Mouse (Mus musculus) stomach, embryonic 15.5 days (tissue): Measurements from ENCODE around the gene Phf11d. TPM values are rescaled to one million over a fixed set of nuclear protein-coding genes. Genes with fewer than 3 reads are reported as not detected.
"Not testable (repeated sequence)": the region's sequence is repeated elsewhere in the genome, so short reads cannot be mapped to it uniquely, and the experiment has no call there.

Experiments
- ATAC-seq: fragments of 200-750 bp; cut with Nextera tagmentation; 2 replicates; pipeline ENCODE4 v1.8.0; 2017; ENCODE audit warnings: low read depth, moderate number of reproducible peaks, moderate TSS enrichment; ENCODE audit not compliant: insufficient read depth, low FRiP score
- H3K27ac ChIP-seq: fragments of 300-500 bp; sonication (generic); 2 replicates; pipeline ENCODE4 v1.5.1; 2015; ENCODE audit warnings: mild to moderate bottlenecking, inconsistent platforms
- H3K27me3 ChIP-seq: fragments of 300-500 bp; sonication (generic); replicated peaks from 2 replicates; pipeline ENCODE4 v1.6.1; 2015; ENCODE audit warnings: inconsistent platforms
- H3K36me3 ChIP-seq: fragments of 300-500 bp; sonication (generic); 2 replicates; pipeline ENCODE4 v1.6.1; 2015; ENCODE audit warnings: inconsistent platforms
- H3K4me1 ChIP-seq: fragments of 300-500 bp; sonication (generic); 2 replicates; pipeline ENCODE4 v1.6.1; 2015; ENCODE audit warnings: inconsistent platforms
- H3K4me2 ChIP-seq: fragments of 300-500 bp; sonication (generic); 2 replicates; pipeline ENCODE4 v1.6.1; 2015; ENCODE audit warnings: mild to moderate bottlenecking, inconsistent platforms
- H3K4me3 ChIP-seq: fragments of 300-500 bp; sonication (generic); replicated peaks from 2 replicates; pipeline ENCODE4 v1.5.1; 2015; ENCODE audit warnings: inconsistent platforms
- H3K9ac ChIP-seq: fragments of 300-500 bp; sonication (generic); 2 replicates; pipeline ENCODE4 v1.6.1; 2015; ENCODE audit warnings: inconsistent platforms
- H3K9me3 ChIP-seq: fragments of 300-500 bp; sonication (generic); 2 replicates; pipeline ENCODE4 v1.6.1; 2016; ENCODE audit warnings: inconsistent platforms
- WGBS: fragments of 180-500 bp; shearing (Covaris S2); methylation state at CpG from one replicate; pipeline ENCODE4 v1.1.7; 2015; 5-methylcytosine and 5-hydroxymethylcytosine counted together
- polyA plus RNA-seq: library from polyadenylated mRNA; unstranded; fragments of >200 nt; fragmentation: Nextera tagmentation; extraction: Ambion mirVana; gene quantifications from 2 replicates; pipeline ENCODE4 v1.2.1, GENCODE M21; 2015

Gene Phf11d
- polyA plus RNA-seq, result 3.5 and 3.6 TPM in 2 replicates

DNA sequence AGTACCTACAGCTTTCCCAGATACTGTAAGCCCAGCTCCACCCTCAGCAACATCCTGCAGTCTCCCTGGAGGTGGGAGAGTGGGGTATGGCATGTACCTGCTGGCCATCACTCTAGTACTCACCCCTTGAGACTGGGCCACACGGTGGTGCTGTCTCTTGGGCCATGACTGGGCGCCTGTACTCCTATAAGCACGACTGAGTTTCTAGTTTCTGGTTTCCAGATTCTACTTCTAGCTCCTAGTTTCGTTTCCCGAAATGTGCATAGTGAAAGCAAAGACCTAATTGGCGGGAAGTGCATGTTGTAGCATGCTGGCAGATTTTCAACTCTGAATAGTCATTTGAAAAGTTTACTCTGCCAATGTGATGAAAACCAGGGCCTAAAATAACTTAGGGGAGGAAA lies at the start of gene Phf11d:
Phf11d (minus strand) TSS at position 227 of the 401 bp plus-strand sequence.
- peaks cover 4% of the 10 kb centered on the region; the same call in 1 of the 2 replicates for H3K4me1 ChIP-seq
- ATAC-seq, result peak; percentile 35; the same call in 1 of the 2 replicates

DNA sequence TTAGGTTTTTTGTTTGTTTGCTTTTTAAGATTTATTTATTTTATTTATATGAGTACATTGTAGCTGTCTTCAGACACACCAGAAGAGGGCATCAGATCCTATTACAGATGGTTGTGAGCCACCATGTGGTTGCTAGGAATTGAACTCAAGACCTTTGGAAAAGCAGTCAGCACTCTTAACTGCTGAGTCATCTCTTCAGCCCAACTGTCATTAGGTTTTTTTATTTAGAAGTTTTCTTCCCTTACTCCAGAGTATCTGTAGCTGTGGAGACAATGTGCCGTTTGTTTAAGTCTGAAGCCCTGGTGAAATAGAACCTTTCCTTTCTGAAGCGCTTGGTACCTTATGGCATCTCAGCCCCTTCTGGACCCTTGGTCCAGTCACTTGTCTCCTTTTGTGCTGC lies 49.7 kb upstream of the Phf11d start:
- not testable (repeated sequence) for H3K9ac ChIP-seq, ATAC-seq, H3K4me1 ChIP-seq, H3K36me3 ChIP-seq, H3K4me3 ChIP-seq, H3K4me2 ChIP-seq, H3K27me3 ChIP-seq, H3K9me3 ChIP-seq, H3K27ac ChIP-seq
- 92% methylated on average over 2 of the region's 2 CpGs for WGBS

More for the DNA sequence above, at the start of gene Phf11d:
- H3K36me3 ChIP-seq, result no peaks in the 10 kb centered on the region
- no peak within 1 kb of the TSS for H3K9ac ChIP-seq
- WGBS, result 55% methylated on average over 6 of the region's 6 CpGs
- peak within 1 kb of the TSS; percentile 38 for H3K4me2 ChIP-seq
- H3K9me3 ChIP-seq, result no peaks in the 10 kb centered on the region
- no peaks in the 10 kb centered on the region for H3K27me3 ChIP-seq
- no peak within 1 kb of the TSS for H3K4me3 ChIP-seq
- peak within 1 kb of the TSS; percentile 72; the same call in 1 of the 2 replicates for H3K27ac ChIP-seq

DNA sequence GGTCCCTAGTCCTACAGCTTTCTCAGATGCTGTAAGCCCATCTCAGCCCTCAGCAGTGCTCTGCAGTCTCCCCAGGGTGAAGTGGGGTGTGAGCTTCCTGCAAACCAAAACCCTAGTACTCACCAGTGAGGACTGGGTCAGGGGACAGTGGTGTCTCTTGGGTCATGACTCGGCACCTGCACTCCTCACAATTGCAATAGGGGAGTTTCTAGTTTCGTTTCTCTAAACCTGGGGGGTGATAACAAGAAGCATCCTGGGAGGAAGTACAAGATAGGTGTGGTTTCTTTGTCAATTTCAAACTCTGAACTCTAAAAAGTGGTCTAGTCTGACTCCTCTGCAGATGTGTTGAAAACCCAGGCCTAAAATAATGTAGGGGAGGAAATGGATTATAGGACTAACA lies 31.7 kb upstream of the Phf11d start:
- Histone ChIP-seq H3K36me3 (no peaks in the 10 kb centered on the region), H3K4me3 (no peak overlapping the region), H3K27ac (no peak overlapping the region), H3K27me3 (no peaks in the 10 kb centered on the region), H3K4me1 (no peaks in the 10 kb centered on the region), H3K9ac (no peak overlapping the region), H3K4me2 (no peak overlapping the region), H3K9me3 (no peaks in the 10 kb centered on the region)
- ATAC-seq, result no peak
- 69% methylated on average over 2 of the region's 2 CpGs for WGBS

DNA sequence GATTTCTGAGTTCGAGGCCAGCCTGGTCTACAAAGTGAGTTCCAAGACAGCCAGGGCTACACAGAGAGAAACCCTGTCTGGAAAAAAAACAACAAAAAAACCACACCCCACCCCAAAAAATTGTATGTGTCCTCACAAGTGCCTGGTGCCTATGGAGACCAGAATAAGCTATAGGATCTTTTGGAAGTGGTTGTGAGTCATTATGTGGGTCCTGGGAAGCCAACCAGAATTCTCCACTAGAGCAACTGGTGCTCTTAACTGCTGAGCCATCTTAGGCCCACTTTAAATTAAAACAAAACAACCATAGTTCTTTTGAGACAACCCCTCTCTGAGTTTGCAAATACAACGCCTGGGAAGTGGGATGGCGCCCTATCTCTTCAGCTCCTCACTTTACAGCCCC lies 30.0 kb upstream of the Phf11d start, which contains the start of gene Phf11c:
Phf11c (minus strand) TSS at position 101 of the 400 bp plus-strand sequence.
- 96% methylated on average over 3 of the region's 3 CpGs for WGBS
- H3K4me2 ChIP-seq, result no peak within 1 kb of the TSS
- no peaks in the 10 kb centered on the region for H3K4me1 ChIP-seq
- H3K27ac ChIP-seq, result no peak within 1 kb of the TSS
- H3K27me3 ChIP-seq, result no peaks in the 10 kb centered on the region
- no peak for ATAC-seq
- no peak within 1 kb of the TSS for H3K4me3 ChIP-seq
- H3K36me3 ChIP-seq, result no peaks in the 10 kb centered on the region
- no peak within 1 kb of the TSS for H3K9ac ChIP-seq
- no peaks in the 10 kb centered on the region for H3K9me3 ChIP-seq

DNA sequence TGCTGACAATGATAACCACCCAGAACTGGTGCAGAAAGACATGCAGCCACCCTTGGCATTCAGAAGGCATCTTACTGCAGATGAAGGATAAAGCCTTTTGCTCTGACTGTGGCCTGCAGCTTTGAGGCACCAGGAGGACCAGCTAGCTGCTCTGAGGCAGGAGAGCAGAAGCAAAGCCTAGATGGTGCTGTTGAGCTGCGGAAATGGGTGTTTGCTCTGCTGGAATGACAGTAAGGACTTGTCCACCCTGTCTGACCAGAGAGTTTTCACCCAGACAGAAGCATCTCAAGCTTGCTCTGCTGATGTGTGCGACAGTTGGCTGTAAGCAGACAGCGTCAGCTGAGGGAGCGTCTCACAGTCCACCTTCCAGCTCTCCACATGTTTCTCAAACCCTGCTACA lies 24.9 kb upstream of the Phf11d start:
- not testable (repeated sequence) for H3K9me3 ChIP-seq, H3K4me3 ChIP-seq, H3K27ac ChIP-seq, H3K36me3 ChIP-seq, H3K4me1 ChIP-seq, H3K4me2 ChIP-seq, ATAC-seq, H3K9ac ChIP-seq, H3K27me3 ChIP-seq
- 48% methylated on average over 4 of the region's 4 CpGs for WGBS

DNA sequence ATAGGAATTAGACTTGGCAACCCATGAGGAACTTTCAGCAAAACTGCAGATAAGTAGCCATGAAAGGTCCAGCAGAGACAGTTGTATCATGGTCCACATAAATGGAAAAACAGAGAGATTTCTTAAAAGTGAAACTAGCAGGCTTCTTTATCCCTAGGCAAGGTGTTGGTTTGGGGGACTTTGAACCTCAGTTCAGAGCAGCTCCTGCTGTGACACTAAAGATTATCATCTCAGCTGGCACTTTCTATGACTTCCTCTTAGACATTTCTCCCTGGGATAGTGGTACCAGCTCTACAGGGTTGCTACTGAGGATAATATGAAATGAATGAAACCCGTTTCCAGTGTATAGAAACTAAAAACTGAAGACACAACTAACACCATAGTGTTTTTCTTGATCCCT lies 24.3 kb upstream of the Phf11d start:
- WGBS, result 75% methylated on average over 1 of the region's 1 CpGs

DNA sequence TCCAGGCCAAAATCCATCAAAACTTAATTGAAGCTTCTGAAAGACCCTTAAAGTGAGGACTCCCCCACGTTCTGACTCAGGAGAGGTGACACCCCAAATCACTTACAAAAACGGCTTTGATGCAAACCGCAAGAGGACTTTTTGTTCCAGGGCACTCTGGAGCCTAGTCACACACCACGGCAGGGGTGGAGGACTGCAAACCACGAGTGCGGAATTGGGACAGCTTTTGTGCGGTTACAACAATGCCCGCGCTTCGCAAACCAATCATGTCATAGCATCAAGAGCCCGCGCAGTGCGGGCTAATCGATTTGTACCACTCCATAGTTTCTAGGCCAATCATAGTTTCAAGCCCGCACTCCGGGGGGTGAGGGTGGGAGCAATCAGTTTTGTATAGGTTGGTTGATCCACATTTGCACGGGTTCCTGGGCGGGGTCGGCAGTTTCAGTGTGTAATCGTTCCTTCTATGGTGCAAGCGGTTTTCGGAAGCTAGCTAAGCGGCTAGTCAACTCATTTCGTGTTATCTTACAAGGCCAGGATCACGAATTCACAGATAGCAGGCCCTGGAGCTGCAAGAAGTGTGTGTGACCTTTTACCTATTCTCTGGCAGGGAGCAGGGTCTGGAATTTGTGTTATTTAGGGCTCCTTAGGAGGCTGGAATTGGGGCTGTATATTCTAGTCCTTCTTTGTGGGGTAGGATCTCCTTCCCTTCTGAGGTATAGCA lies 5.2 kb upstream of the Phf11d start:
- 91% methylated on average over 25 of the region's 25 CpGs for WGBS
- no peak for ATAC-seq

More for the DNA sequence above, 24.3 kb upstream of the Phf11d start:
- no peak for ATAC-seq
- no peak overlapping the region for H3K27ac ChIP-seq
- no peaks in the 10 kb centered on the region for H3K4me1 ChIP-seq
- no peaks in the 10 kb centered on the region for H3K36me3 ChIP-seq
- no peak overlapping the region for H3K4me3 ChIP-seq
- H3K9me3 ChIP-seq, result no peaks in the 10 kb centered on the region
- no peak overlapping the region for H3K9ac ChIP-seq
- no peak overlapping the region for H3K4me2 ChIP-seq
- no peaks in the 10 kb centered on the region for H3K27me3 ChIP-seq

DNA sequence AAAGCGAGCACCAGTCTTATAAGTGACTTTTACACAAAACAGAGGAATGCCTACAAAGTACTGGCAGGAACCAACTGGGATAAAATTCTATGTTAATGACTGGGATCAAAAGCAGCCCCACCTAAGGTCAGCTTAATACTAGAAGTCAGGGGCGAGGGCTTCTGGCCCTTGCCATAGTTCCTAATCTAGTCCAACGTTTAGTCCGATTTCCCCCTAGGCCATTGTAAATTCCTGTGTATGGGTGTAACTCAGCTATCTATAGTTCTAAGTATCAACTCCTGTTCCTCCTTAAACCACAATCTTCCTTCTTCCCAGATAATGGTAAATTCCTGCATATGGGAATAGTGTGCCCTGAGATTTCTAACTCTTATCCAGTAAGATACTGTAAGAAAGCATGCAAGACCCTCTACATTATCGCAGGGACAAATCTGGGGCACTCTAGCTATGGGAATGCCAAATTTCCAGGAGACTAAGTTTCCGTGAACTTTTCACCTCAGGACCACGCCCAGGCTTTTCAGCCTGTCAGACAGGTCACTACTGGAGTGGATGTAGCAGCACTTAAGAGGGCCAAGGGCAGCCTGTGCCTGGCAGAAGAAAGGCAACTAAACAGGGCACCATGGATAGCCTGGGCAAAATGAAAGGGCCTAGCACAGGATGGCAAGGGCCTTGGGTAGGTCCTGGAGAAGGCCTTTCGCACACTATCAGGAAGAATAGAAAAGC lies 1.3 kb upstream of the Phf11d start:
- Histone ChIP-seq H3K27me3 (no peaks in the 10 kb centered on the region), H3K4me2 (no peak overlapping the region), H3K9me3 (no peaks in the 10 kb centered on the region), H3K36me3 (no peaks in the 10 kb centered on the region), H3K4me3 (no peak overlapping the region), H3K27ac (no peak overlapping the region), H3K4me1 (peaks cover 4% of the 10 kb centered on the region; the same call in 1 of the 2 replicates), H3K9ac (no peak overlapping the region)
- 78% methylated on average over 8 of the region's 8 CpGs for WGBS
- no peak for ATAC-seq

More for the DNA sequence above, 5.2 kb upstream of the Phf11d start:
- H3K27me3 ChIP-seq, result no peaks in the 10 kb centered on the region
- no peak overlapping the region for H3K4me2 ChIP-seq
- no peaks in the 10 kb centered on the region for H3K9me3 ChIP-seq
- H3K36me3 ChIP-seq, result no peaks in the 10 kb centered on the region
- H3K27ac ChIP-seq, result no peak overlapping the region
- no peak overlapping the region for H3K9ac ChIP-seq
- no peak overlapping the region for H3K4me3 ChIP-seq
- peaks cover 4% of the 10 kb centered on the region; the same call in 1 of the 2 replicates for H3K4me1 ChIP-seq

DNA sequence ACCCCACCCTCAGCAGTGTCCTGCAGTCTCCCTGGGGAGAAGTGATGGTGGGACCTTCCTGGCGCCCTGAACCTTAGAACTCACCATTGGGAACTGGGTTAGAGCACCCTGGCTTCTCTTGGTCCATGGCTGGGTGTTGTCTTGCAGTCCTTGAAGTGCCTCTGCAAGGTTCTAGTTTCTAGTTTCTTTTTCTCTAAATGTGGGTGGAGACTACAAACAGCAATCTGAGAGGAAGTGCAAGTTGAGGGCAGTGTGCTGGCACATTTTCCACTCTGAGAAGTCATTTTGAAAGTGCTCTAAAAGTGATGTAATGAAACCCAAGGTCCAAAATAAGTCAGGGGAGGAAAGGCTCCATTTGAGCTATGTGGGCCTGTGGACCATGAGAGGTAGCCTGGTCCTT lies 24.1 kb downstream of the Phf11d start, which contains the start of gene Phf11b:
Phf11b (minus strand) TSS at position 163 of the 400 bp plus-strand sequence.
- H3K4me2 ChIP-seq, H3K36me3 ChIP-seq, H3K4me1 ChIP-seq, H3K4me3 ChIP-seq, H3K9me3 ChIP-seq, H3K9ac ChIP-seq, H3K27me3 ChIP-seq, H3K27ac ChIP-seq: not testable (repeated sequence)
- 76% methylated on average over 1 of the region's 1 CpGs for WGBS
- 0 out of 2 replicates have a peak, but pooled peaks have one; percentile 10 for ATAC-seq

DNA sequence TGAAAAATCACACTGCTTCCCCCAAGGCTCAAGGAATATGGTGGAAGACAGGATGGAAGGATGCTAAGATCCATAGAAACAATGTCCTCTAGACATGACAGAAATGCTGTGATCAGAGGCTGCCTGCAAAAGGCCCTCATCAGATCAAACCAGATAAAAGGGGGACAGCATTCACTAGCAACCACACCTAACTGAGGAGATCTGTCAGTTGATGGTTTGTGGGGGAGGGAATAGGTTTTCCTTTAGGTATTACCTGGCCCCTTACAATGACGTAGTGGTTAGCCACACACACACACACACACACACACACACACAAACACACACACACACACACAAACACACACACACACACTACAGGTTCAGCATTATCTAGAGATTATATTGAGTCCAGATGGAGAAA lies 25.7 kb downstream of the Phf11d start:
- WGBS, result 89% methylated on average over 1 of the region's 1 CpGs
- Histone ChIP-seq H3K4me1 (no peaks in the 10 kb centered on the region), H3K36me3 (no peaks in the 10 kb centered on the region), H3K9me3 (no peaks in the 10 kb centered on the region), H3K4me3 (no peak overlapping the region), H3K27me3 (no peaks in the 10 kb centered on the region), H3K9ac (no peak overlapping the region), H3K27ac (no peak overlapping the region), H3K4me2 (no peak overlapping the region)
- ATAC-seq, result no peak

DNA sequence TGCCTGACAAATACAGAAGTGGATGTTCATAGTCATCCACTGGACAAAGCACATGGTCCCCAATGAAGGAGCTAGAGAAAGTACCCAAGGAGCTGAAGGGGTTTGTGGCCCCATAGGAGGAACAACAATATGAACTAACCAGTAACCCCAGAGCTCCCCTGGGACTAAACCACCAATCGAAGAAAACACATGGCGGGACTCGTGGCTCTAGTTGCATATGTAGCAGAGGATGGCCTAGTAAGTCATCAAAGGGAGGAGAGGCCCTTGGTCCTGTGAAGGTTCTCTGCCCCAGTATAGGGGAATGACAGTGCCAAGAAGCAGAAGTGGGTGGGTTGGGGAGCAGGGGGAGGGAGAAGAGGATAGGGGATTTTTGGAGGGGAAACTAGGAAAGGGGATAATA lies 29.2 kb downstream of the Phf11d start:
- H3K4me2 ChIP-seq, ATAC-seq: not testable (repeated sequence)
- WGBS, result 79% methylated on average over 3 of the region's 3 CpGs

DNA sequence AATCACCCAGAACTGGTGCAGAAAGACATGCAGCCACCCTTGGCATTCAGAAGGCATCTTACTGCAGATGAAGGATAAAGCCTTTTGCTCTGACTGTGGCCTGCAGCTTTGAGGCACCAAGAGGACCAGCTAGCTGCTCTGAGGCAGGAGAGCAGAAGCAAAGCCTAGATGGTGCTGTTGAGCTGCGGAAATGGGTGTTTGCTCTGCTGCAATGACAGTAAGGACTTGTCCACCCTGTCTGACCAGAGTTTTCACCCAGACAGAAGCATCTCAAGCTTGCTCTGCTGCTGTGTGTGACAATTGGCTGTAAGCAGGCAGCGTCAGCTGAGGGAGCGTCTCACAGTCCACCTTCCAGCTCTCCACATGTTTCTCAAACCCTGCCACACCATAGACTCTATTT lies 34.8 kb downstream of the Phf11d start:
- not testable (repeated sequence) for H3K36me3 ChIP-seq, H3K4me2 ChIP-seq, H3K4me3 ChIP-seq, H3K9ac ChIP-seq, H3K27ac ChIP-seq, H3K4me1 ChIP-seq, H3K27me3 ChIP-seq, ATAC-seq, H3K9me3 ChIP-seq
- 34% methylated on average over 3 of the region's 3 CpGs for WGBS

More for the DNA sequence above, 29.2 kb downstream of the Phf11d start:
- not testable (repeated sequence) for H3K36me3 ChIP-seq, H3K27ac ChIP-seq, H3K9me3 ChIP-seq, H3K4me1 ChIP-seq, H3K9ac ChIP-seq, H3K4me3 ChIP-seq, H3K27me3 ChIP-seq
